Mouse (Mus musculus): ENCODE measurements around the gene Olfr1185-ps1. TPM values are rescaled to one million over a fixed set of nuclear protein-coding genes. Genes with fewer than 3 reads are reported as not detected.
"Not testable (repeated sequence)": the region's sequence is repeated elsewhere in the genome, so short reads cannot be mapped to it uniquely, and the experiment has no call there.

Olfr1185-ps1 gene
- polyA plus RNA-seq (2015; fragmentation: Nextera tagmentation; extraction: Ambion mirVana) = not detected in 2 replicates

DNA sequence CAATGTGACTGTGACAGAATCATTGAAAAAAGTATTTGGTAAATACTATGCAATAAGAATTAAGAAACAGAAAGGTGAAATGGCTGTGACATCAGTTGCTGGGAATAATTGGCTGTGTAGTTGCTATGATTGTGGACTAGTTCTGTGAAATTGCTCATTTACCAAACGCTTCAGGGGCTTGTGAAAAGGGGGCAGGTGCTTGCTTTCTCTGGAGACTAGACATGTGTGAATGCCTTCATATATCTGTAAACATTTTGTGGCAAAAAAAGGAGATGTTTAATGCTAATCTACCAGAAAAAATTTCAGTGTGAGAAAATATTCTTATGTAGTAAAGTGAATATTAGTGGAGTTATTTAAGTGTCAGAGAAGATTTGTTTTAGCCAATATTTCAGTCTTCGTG is at the start of gene Olfr1185-ps1:
Olfr1185-ps1 (plus strand) TSS at position 301 of the 400 bp plus-strand sequence.
- Histone ChIP-seq H3K4me1 (replicated peaks; ENCODE audit: control insufficient read depth, insufficient read depth, low read length) (no peaks in the 10 kb centered on the region), H3K9me3 (ENCODE audit: control insufficient read depth, low read length) (no peaks in the 10 kb centered on the region), H3K4me2 (ENCODE audit: low read depth, low read length) (no peak within 1 kb of the TSS), H3K27me3 (ENCODE audit: control insufficient read depth, insufficient read depth, low read depth, low read length) (no peaks in the 10 kb centered on the region), H3K27ac (ENCODE audit: low read length) (no peak within 1 kb of the TSS), H3K36me3 (ENCODE audit: control insufficient read depth, insufficient read depth, low read length) (no peaks in the 10 kb centered on the region), H3K4me3 (ENCODE audit: low read length) (no peak within 1 kb of the TSS), H3K9ac (ENCODE audit: low read length) (no peak within 1 kb of the TSS)
- WGBS = 52% methylated on average over 2 of the region's 2 CpGs
- ATAC-seq (ENCODE audit: low read depth) = no peak

DNA sequence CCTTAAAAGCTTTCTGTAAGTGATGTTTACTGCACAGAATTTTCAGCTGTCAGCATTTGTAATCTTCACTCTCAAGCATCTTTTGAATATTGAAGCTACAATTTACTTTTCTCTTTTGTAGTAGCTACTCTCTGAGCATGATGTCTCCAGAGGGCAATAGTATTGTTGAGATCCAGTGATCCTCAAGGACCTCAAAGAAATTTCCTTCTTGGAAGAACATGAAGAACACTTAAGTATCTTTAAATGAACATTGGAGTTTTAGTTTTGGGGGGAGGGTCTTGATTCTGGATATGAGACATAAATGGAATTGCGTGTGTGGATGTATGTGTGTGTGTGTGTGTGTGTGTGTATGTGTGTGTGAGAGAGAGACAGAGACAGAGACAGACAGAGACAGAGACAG is 44.1 kb upstream of the Olfr1185-ps1 start, which contains the start of gene Gm13757:
Gm13757 (minus strand) TSS at position 101 of the 400 bp plus-strand sequence.
- Histone ChIP-seq H3K36me3 (ENCODE audit: control insufficient read depth, insufficient read depth, low read length) (no peaks in the 10 kb centered on the region), H3K4me3 (ENCODE audit: low read length) (no peak within 1 kb of the TSS), H3K9ac (ENCODE audit: low read length) (no peak within 1 kb of the TSS), H3K4me1 (replicated peaks; ENCODE audit: control insufficient read depth, insufficient read depth, low read length) (no peaks in the 10 kb centered on the region), H3K4me2 (ENCODE audit: low read depth, low read length) (no peak within 1 kb of the TSS), H3K27me3 (ENCODE audit: control insufficient read depth, insufficient read depth, low read depth, low read length) (no peaks in the 10 kb centered on the region), H3K9me3 (ENCODE audit: control insufficient read depth, low read length) (no peaks in the 10 kb centered on the region), H3K27ac (ENCODE audit: low read length) (no peak within 1 kb of the TSS)
- 91% methylated on average over 1 of the region's 1 CpGs for WGBS
- ATAC-seq (ENCODE audit: low read depth) = no peak

DNA sequence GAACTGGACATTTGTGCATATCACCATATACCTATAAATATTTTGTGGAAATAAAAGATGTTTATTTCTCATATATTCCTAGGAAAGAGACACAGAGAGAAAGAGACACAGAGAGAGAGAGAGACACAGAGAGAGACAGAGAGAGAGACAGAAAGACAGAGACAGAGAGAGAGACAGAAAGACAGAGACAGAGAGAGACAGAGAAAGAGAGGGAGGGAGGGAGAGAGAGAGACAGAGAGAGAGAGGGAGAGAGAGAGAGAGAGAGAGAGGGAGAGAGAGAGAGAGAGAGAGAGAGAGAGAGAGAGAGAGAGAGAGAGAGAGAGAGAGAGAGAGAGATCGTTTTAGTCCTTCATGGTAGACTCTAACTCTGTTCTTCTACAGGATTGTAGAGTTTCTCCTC is 38.6 kb upstream of the Olfr1185-ps1 start, which contains the start of gene Olfr1183:
Olfr1183 (plus strand) TSS at position 301 of the 400 bp plus-strand sequence.
- not testable (repeated sequence) for H3K27me3 ChIP-seq (ENCODE audit: control insufficient read depth, insufficient read depth, low read depth, low read length); H3K9me3 ChIP-seq (ENCODE audit: control insufficient read depth, low read length); H3K36me3 ChIP-seq (ENCODE audit: control insufficient read depth, insufficient read depth, low read length); H3K27ac ChIP-seq (ENCODE audit: low read length); H3K4me3 ChIP-seq (ENCODE audit: low read length); H3K4me1 ChIP-seq (replicated peaks; ENCODE audit: control insufficient read depth, insufficient read depth, low read length); H3K9ac ChIP-seq (ENCODE audit: low read length); H3K4me2 ChIP-seq (ENCODE audit: low read depth, low read length); ATAC-seq (ENCODE audit: low read depth)
- 72% methylated on average over 1 of the region's 1 CpGs for WGBS

DNA sequence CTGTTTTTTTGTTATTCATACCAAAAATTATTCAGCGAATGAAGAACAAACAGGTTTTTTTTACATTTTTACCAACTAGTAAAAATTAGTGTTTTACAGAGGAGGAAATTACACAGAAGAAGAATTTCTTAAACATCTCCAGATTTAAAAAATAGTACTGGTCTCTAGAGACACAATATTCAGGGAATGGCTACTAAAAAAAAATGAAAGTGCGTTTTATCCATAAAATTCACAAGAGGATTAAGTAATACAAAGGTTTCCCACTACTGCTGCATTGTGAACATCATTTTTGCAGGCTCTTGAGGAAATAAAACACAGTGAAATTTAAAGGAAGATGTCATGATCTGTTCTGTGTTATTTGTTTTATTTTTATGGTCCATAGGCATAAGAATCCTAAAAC is 9.8 kb upstream of the Olfr1185-ps1 start, which contains the start of gene Olfr1184:
Olfr1184 (plus strand) TSS at position 301 of the 400 bp plus-strand sequence.
- WGBS = 80% methylated on average over 2 of the region's 2 CpGs
- no peak within 1 kb of the TSS for H3K27ac ChIP-seq (ENCODE audit: low read length)
- no peaks in the 10 kb centered on the region for H3K27me3 ChIP-seq (ENCODE audit: control insufficient read depth, insufficient read depth, low read depth, low read length)
- no peaks in the 10 kb centered on the region for H3K9me3 ChIP-seq (ENCODE audit: control insufficient read depth, low read length)
- ATAC-seq (ENCODE audit: low read depth) = no peak
- no peaks in the 10 kb centered on the region for H3K36me3 ChIP-seq (ENCODE audit: control insufficient read depth, insufficient read depth, low read length)
- H3K4me1 ChIP-seq (replicated peaks; ENCODE audit: control insufficient read depth, insufficient read depth, low read length) = no peaks in the 10 kb centered on the region
- H3K4me3 ChIP-seq (ENCODE audit: low read length) = no peak within 1 kb of the TSS
- H3K4me2 ChIP-seq (ENCODE audit: low read depth, low read length) = no peak within 1 kb of the TSS
- H3K9ac ChIP-seq (ENCODE audit: low read length) = no peak within 1 kb of the TSS

DNA sequence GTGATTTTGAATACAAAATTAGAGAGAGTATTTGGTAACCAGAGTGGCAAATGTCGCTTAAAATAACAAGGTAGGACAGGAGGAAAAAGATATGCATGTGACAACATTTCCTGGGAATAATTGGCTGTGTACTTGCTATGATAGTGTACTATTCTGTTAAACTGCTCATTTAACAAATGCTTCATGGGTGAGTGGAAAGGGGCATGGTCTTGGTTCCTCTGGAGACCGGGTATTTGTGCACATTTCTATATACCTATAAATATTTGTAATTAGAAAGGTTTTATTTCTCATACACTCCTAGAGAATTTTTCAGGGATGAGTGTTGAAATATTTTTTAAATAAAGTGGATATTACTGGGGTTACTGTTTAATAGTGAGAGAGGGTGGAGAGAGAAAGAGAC is 25.1 kb downstream of the Olfr1185-ps1 start, which contains the start of gene Olfr1186:
Olfr1186 (plus strand) TSS at position 301 of the 400 bp plus-strand sequence.
- Histone ChIP-seq H3K4me2 (ENCODE audit: low read depth, low read length) (no peak within 1 kb of the TSS), H3K4me3 (ENCODE audit: low read length) (no peak within 1 kb of the TSS), H3K27me3 (ENCODE audit: control insufficient read depth, insufficient read depth, low read depth, low read length) (no peaks in the 10 kb centered on the region), H3K9me3 (ENCODE audit: control insufficient read depth, low read length) (no peaks in the 10 kb centered on the region), H3K27ac (ENCODE audit: low read length) (no peak within 1 kb of the TSS), H3K36me3 (ENCODE audit: control insufficient read depth, insufficient read depth, low read length) (no peaks in the 10 kb centered on the region), H3K9ac (ENCODE audit: low read length) (no peak within 1 kb of the TSS), H3K4me1 (replicated peaks; ENCODE audit: control insufficient read depth, insufficient read depth, low read length) (no peaks in the 10 kb centered on the region)
- ATAC-seq (ENCODE audit: low read depth) = no peak
- whole genome bisulfite sequencing = 76% methylated on average over 2 of the region's 2 CpGs

DNA sequence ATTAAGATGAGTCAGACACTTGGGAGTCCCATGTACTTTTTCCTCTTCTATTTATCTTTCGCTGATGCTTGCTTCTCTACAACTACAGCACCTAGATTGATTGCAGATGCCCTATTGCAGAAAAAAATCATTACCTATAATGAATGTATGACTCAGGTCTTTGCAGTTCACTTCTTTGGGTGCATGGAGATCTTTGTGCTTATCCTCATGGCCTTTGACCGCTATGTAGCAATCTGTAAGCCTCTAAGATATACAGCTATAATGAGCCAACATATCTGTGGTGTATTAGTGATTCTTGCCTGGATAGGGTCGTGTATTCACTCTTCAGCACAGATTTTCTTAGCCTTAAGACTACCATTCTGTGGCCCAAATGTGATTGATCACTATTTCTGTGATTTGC is 32.6 kb downstream of the Olfr1185-ps1 start:
- Histone ChIP-seq H3K4me1 (replicated peaks; ENCODE audit: control insufficient read depth, insufficient read depth, low read length) (no peaks in the 10 kb centered on the region), H3K9ac (ENCODE audit: low read length) (no peak overlapping the region), H3K9me3 (ENCODE audit: control insufficient read depth, low read length) (no peaks in the 10 kb centered on the region), H3K36me3 (ENCODE audit: control insufficient read depth, insufficient read depth, low read length) (no peaks in the 10 kb centered on the region), H3K4me2 (ENCODE audit: low read depth, low read length) (no peak overlapping the region), H3K27me3 (ENCODE audit: control insufficient read depth, insufficient read depth, low read depth, low read length) (no peaks in the 10 kb centered on the region), H3K27ac (ENCODE audit: low read length) (no peak overlapping the region), H3K4me3 (ENCODE audit: low read length) (no peak overlapping the region)
- ATAC-seq (ENCODE audit: low read depth) = no peak
- WGBS = 60% methylated on average over 3 of the region's 3 CpGs

Other genes with a start within 250 kb of the Olfr1185-ps1 start
- not detected in 2 replicates for gene Olfr1173, start 213.4 kb upstream of the Olfr1185-ps1 start, polyA plus RNA-seq (2015; fragmentation: Nextera tagmentation; extraction: Ambion mirVana)
- gene Olfr1174-ps, start 178.2 kb upstream of the Olfr1185-ps1 start, polyA plus RNA-seq (2015; fragmentation: Nextera tagmentation; extraction: Ambion mirVana) = not detected in 2 replicates
- not detected in 2 replicates for gene Olfr1175-ps, start 166.1 kb upstream of the Olfr1185-ps1 start, polyA plus RNA-seq (2015; fragmentation: Nextera tagmentation; extraction: Ambion mirVana)
- not detected in 2 replicates for gene Olfr1176, start 156.6 kb upstream of the Olfr1185-ps1 start, polyA plus RNA-seq (2015; fragmentation: Nextera tagmentation; extraction: Ambion mirVana)
- gene Olfr1177-ps, start 146.8 kb upstream of the Olfr1185-ps1 start, polyA plus RNA-seq (2015; fragmentation: Nextera tagmentation; extraction: Ambion mirVana) = not detected in 2 replicates
- not detected in 2 replicates for gene Olfr1178, start 106.3 kb upstream of the Olfr1185-ps1 start, polyA plus RNA-seq (2015; fragmentation: Nextera tagmentation; extraction: Ambion mirVana)
- not detected in 2 replicates for gene Olfr1179, start 86.9 kb upstream of the Olfr1185-ps1 start, polyA plus RNA-seq (2015; fragmentation: Nextera tagmentation; extraction: Ambion mirVana)
- not detected in 2 replicates for gene Olfr1180, start 74.2 kb upstream of the Olfr1185-ps1 start, polyA plus RNA-seq (2015; fragmentation: Nextera tagmentation; extraction: Ambion mirVana)
- gene Olfr1181, start 67.1 kb upstream of the Olfr1185-ps1 start, polyA plus RNA-seq (2015; fragmentation: Nextera tagmentation; extraction: Ambion mirVana) = not detected in 2 replicates
- not detected in 2 replicates for gene Gm13757, start 44.2 kb upstream of the Olfr1185-ps1 start, polyA plus RNA-seq (2015; fragmentation: Nextera tagmentation; extraction: Ambion mirVana)
- not detected in 2 replicates for gene Olfr1183, start 38.5 kb upstream of the Olfr1185-ps1 start, polyA plus RNA-seq (2015; fragmentation: Nextera tagmentation; extraction: Ambion mirVana)
- gene Olfr1184, start 9.7 kb upstream of the Olfr1185-ps1 start, polyA plus RNA-seq (2015; fragmentation: Nextera tagmentation; extraction: Ambion mirVana) = not detected in 2 replicates
- not detected in 2 replicates for gene Olfr1186, start 25.2 kb downstream of the Olfr1185-ps1 start, polyA plus RNA-seq (2015; fragmentation: Nextera tagmentation; extraction: Ambion mirVana)
- gene Olfr1188, start 63.6 kb downstream of the Olfr1185-ps1 start, polyA plus RNA-seq (2015; fragmentation: Nextera tagmentation; extraction: Ambion mirVana) = not detected in 2 replicates
- gene Olfr1189, start 93.1 kb downstream of the Olfr1185-ps1 start, polyA plus RNA-seq (2015; fragmentation: Nextera tagmentation; extraction: Ambion mirVana) = not detected in 2 replicates
- not detected in 2 replicates for gene Olfr1191-ps1, start 147.2 kb downstream of the Olfr1185-ps1 start, polyA plus RNA-seq (2015; fragmentation: Nextera tagmentation; extraction: Ambion mirVana)
- gene Olfr1192-ps1, start 155.2 kb downstream of the Olfr1185-ps1 start, polyA plus RNA-seq (2015; fragmentation: Nextera tagmentation; extraction: Ambion mirVana) = not detected in 2 replicates
- not detected in 2 replicates for gene Olfr1193, start 182.3 kb downstream of the Olfr1185-ps1 start, polyA plus RNA-seq (2015; fragmentation: Nextera tagmentation; extraction: Ambion mirVana)
- gene Olfr1195, start 195.9 kb downstream of the Olfr1185-ps1 start, polyA plus RNA-seq (2015; fragmentation: Nextera tagmentation; extraction: Ambion mirVana) = not detected in 2 replicates
- gene Olfr1196, start 211.3 kb downstream of the Olfr1185-ps1 start, polyA plus RNA-seq (2015; fragmentation: Nextera tagmentation; extraction: Ambion mirVana) = not detected in 2 replicates
- gene Olfr1197, start 239.0 kb downstream of the Olfr1185-ps1 start, polyA plus RNA-seq (2015; fragmentation: Nextera tagmentation; extraction: Ambion mirVana) = not detected in 2 replicates